Mouse (Mus musculus) limb, embryonic 11.5 days (tissue): ENCODE measurements around the gene Alpk3. TPM values are rescaled to one million over a fixed set of nuclear protein-coding genes. Genes with fewer than 3 reads are reported as not detected.

Experiments used
- ATAC-seq: fragments of 200-750 bp; cut with Nextera tagmentation; 2 replicates; pipeline ENCODE4 v1.8.0; 2017; ENCODE audit warnings: low read depth; ENCODE audit not compliant: insufficient number of reproducible peaks, low FRiP score, low TSS enrichment
- DNase-seq: peaks from one replicate; pipeline ENCODE4 v3.0.0-alpha.2; 2015; ENCODE audit warnings: low spot score
- H3K27ac ChIP-seq: fragments of 300-500 bp; sonication (generic); replicated peaks from 2 replicates; pipeline ENCODE4 v1.5.1; 2014; ENCODE audit warnings: low read depth, mild to moderate bottlenecking, low read length
- H3K27me3 ChIP-seq: fragments of 300-500 bp; sonication (generic); 2 replicates; pipeline ENCODE4 v1.6.1; 2014; ENCODE audit warnings: mild to moderate bottlenecking, low read length, mixed read lengths; ENCODE audit not compliant: control insufficient read depth, insufficient read depth
- H3K36me3 ChIP-seq: fragments of 300-500 bp; sonication (generic); 2 replicates; pipeline ENCODE4 v1.6.1; 2014; ENCODE audit warnings: mild to moderate bottlenecking, low read length, moderate library complexity, mixed read lengths; ENCODE audit not compliant: control insufficient read depth, insufficient read depth
- H3K4me1 ChIP-seq: fragments of 300-500 bp; sonication (generic); 2 replicates; pipeline ENCODE4 v1.6.1; 2014; ENCODE audit warnings: low read length, mixed read lengths; ENCODE audit not compliant: control insufficient read depth, insufficient read depth
- H3K4me2 ChIP-seq: fragments of 300-500 bp; sonication (generic); 2 replicates; pipeline ENCODE4 v1.6.1; 2014; ENCODE audit warnings: low read depth, mild to moderate bottlenecking, moderate library complexity; ENCODE audit not compliant: severe bottlenecking
- H3K4me3 ChIP-seq: fragments of 300-500 bp; sonication (generic); 2 replicates; pipeline ENCODE4 v1.5.1; 2014; ENCODE audit warnings: low read depth, low read length
- H3K9ac ChIP-seq: fragments of 300-500 bp; sonication (generic); 2 replicates; pipeline ENCODE4 v1.6.1; 2014; ENCODE audit warnings: mild to moderate bottlenecking, low read length
- H3K9me3 ChIP-seq: fragments of 300-500 bp; sonication (generic); 2 replicates; pipeline ENCODE4 v1.6.1; 2016; ENCODE audit warnings: low read length; ENCODE audit not compliant: control insufficient read depth
- WGBS: fragments of 180-500 bp; shearing (Covaris S2); extraction: QIAGEN DNeasy Blood & Tissue Kit; methylation state at CpG from one replicate; pipeline ENCODE4 v1.1.7; 2014; 5-methylcytosine and 5-hydroxymethylcytosine counted together
- polyA plus RNA-seq: library from polyadenylated mRNA; unstranded; fragments of >200 nt; fragmentation: Nextera tagmentation; extraction: Ambion mirVana; gene quantifications from 2 replicates; pipeline ENCODE4 v1.2.1, GENCODE M21; 2014

The Alpk3 gene
- 0.20 and 0.33 TPM in 2 replicates for polyA plus RNA-seq

DNA sequence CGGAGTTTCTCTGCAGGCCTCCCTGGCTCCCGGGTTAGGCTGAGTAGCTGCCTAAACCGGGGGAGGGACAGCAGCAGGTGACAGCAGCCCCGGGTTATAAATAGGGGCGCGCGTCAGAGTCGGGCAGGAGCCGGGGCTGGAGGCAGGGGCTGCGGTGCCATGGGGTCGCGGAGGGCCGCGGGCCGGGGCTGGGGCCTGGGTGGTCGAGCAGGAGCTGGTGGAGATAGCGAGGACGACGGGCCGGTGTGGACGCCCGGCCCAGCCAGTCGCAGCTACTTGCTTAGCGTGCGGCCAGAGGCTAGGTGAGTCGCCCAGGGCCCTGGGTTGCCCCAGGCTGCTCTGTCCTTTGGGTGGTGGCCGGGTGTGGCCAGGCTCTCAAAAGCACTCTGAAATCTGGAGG lies at the start of gene Alpk3:
Gene Alpk3, plus strand, starts transcription at position 130 of the 400 bp plus-strand sequence.
- H3K27ac ChIP-seq, result no peak within 1 kb of the TSS
- ATAC-seq, result 0 out of 2 replicates have a peak, but pooled peaks have one; percentile 13

GRCm38 (mm10) chr7:81008285-81008684 lies 49.1 kb upstream of the Alpk3 start:
- Histone ChIP-seq H3K4me1 (no peaks in the 10 kb centered on the region), H3K27ac (no peak overlapping the region)

More for the DNA sequence above, at the start of gene Alpk3:
- DNase-seq, result peak; percentile 29
- H3K4me3 ChIP-seq, result no peak within 1 kb of the TSS
- 0 out of 2 replicates have a peak within 1 kb of the TSS, but pooled peaks have one; percentile 30 for H3K9ac ChIP-seq
- no peaks in the 10 kb centered on the region for H3K9me3 ChIP-seq
- H3K4me2 ChIP-seq, result peak within 1 kb of the TSS; percentile 13; the same call in 1 of the 2 replicates
- H3K27me3 ChIP-seq, result no peaks in the 10 kb centered on the region
- WGBS, result 16% methylated on average over 27 of the region's 27 CpGs
- no peaks in the 10 kb centered on the region for H3K36me3 ChIP-seq
- no peaks in the 10 kb centered on the region for H3K4me1 ChIP-seq

DNA sequence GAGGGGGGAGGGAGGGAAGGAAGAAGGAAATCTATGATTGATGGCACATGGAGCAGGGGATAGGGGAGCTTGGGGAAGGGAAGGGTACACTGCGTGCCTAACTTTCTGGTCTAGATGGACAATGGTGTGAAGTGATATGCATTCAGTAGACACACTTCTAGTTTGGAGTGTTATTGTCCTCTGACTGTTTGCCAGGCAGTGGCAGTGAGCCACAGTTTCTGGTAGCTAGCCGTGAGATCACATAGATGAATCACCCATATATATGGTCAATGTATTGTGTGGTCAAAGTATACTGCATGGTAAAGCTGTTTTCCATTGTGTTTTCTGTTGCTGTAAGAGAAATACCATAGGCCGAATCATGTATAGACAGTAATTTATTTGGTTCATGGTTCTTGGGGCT lies 45.8 kb upstream of the Alpk3 start:
- Histone ChIP-seq H3K9ac (no peak overlapping the region), H3K27ac (no peak overlapping the region), H3K4me1 (no peaks in the 10 kb centered on the region), H3K4me2 (no peak overlapping the region), H3K4me3 (no peak overlapping the region), H3K9me3 (no peaks in the 10 kb centered on the region), H3K27me3 (no peaks in the 10 kb centered on the region), H3K36me3 (no peaks in the 10 kb centered on the region; the same call in 1 of the 2 replicates)
- ATAC-seq (no peak), DNase-seq (no peak)
- WGBS, result 96% methylated on average over 3 of the region's 3 CpGs

More at GRCm38 (mm10) chr7:81008285-81008684, 49.1 kb upstream of the Alpk3 start:
- ATAC-seq (no peak), DNase-seq (no peak)
- Histone ChIP-seq H3K4me2 (no peak overlapping the region), H3K36me3 (no peaks in the 10 kb centered on the region; the same call in 1 of the 2 replicates), H3K27me3 (no peaks in the 10 kb centered on the region), H3K9me3 (no peaks in the 10 kb centered on the region), H3K9ac (no peak overlapping the region), H3K4me3 (no peak overlapping the region)
- WGBS, result 85% methylated on average over 3 of the region's 3 CpGs

GRCm38 (mm10) chr7:81020307-81020706 lies 37.1 kb upstream of the Alpk3 start:
- no peak overlapping the region for H3K4me3 ChIP-seq
- H3K27me3 ChIP-seq, result no peaks in the 10 kb centered on the region
- no peak overlapping the region for H3K27ac ChIP-seq
- H3K9ac ChIP-seq, result no peak overlapping the region
- no peaks in the 10 kb centered on the region for H3K4me1 ChIP-seq
- no peak overlapping the region for H3K4me2 ChIP-seq
- no peaks in the 10 kb centered on the region for H3K9me3 ChIP-seq
- DNase-seq (no peak), ATAC-seq (no peak)
- 84% methylated on average over 11 of the region's 11 CpGs for WGBS
- peaks cover 10% of the 10 kb centered on the region; the same call in 1 of the 2 replicates for H3K36me3 ChIP-seq

- H3K4me1 ChIP-seq, result no peaks in the 10 kb centered on the region
- no peak overlapping the region for H3K27ac ChIP-seq
- no peak overlapping the region for H3K9ac ChIP-seq
- no peaks in the 10 kb centered on the region for H3K9me3 ChIP-seq
- H3K36me3 ChIP-seq, result peaks cover 11% of the 10 kb centered on the region; the same call in 1 of the 2 replicates
- H3K4me2 ChIP-seq, result no peak overlapping the region
- H3K27me3 ChIP-seq, result no peaks in the 10 kb centered on the region
- ATAC-seq, result no peak
- H3K4me3 ChIP-seq, result no peak overlapping the region
- no peak for DNase-seq
Measured at GRCm38 (mm10) chr7:81022731-81023130, 34.7 kb upstream of the Alpk3 start.

DNA sequence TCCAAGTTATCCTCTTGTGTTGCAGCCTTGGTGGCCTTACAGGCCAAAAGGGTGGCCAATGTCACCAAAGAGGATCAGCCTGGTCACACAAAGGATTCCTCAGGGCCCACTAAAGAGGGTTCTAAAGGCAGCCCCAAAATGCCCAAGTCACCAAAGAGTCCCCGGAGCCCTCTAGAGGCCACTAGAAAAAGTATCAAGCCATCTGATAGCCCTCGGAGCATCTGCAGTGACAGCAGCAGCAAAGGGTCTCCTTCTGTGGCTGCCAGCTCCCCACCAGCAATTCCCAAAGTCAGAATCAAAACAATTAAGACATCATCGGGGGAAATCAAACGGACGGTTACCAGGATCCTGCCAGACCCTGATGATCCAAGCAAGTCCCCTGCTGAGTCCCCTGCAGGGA lies 33.3 kb upstream of the Alpk3 start:
- DNase-seq, result no peak
- WGBS, result 82% methylated on average over 5 of the region's 5 CpGs

DNA sequence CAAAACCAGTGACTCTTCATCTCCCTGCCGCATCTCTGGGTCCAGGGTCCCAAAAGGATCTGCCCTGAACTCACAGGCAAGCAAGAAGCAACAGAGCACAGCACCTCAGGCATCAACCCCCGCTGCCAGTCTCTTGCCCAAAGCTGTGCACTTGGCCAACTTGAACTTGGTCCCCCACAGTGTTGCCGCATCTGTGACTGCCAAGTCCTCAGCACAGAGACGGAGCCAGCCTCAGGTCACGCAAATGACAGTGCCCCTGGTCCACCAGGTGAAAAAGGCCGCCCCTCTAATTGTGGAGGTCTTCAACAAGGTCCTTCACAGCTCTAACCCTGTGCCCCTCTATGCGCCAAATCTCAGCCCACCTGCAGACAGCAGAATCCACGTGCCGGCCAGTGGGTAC lies 32.7 kb upstream of the Alpk3 start:
- ATAC-seq (no peak), DNase-seq (no peak)
- no peaks in the 10 kb centered on the region for H3K4me1 ChIP-seq
- peaks cover 17% of the 10 kb centered on the region for H3K36me3 ChIP-seq
- WGBS, result 95% methylated on average over 9 of the region's 9 CpGs
- no peaks in the 10 kb centered on the region for H3K9me3 ChIP-seq
- no peak overlapping the region for H3K9ac ChIP-seq
- H3K27me3 ChIP-seq, result no peaks in the 10 kb centered on the region
- no peak overlapping the region for H3K4me2 ChIP-seq
- H3K4me3 ChIP-seq, result no peak overlapping the region
- H3K27ac ChIP-seq, result no peak overlapping the region

More for the DNA sequence above, 33.3 kb upstream of the Alpk3 start:
- Histone ChIP-seq H3K4me3 (no peak overlapping the region), H3K36me3 (peaks cover 13% of the 10 kb centered on the region; the same call in 1 of the 2 replicates), H3K4me1 (no peaks in the 10 kb centered on the region), H3K27ac (no peak overlapping the region), H3K27me3 (no peaks in the 10 kb centered on the region), H3K9me3 (no peaks in the 10 kb centered on the region), H3K9ac (no peak overlapping the region), H3K4me2 (no peak overlapping the region)
- no peak for ATAC-seq

- DNase-seq (no peak), ATAC-seq (no peak)
- peaks cover 21% of the 10 kb centered on the region for H3K36me3 ChIP-seq
- H3K4me1 ChIP-seq, result no peaks in the 10 kb centered on the region
- no peaks in the 10 kb centered on the region for H3K27me3 ChIP-seq
- H3K9ac ChIP-seq, result no peak overlapping the region
- H3K4me2 ChIP-seq, result no peak overlapping the region
- H3K27ac ChIP-seq, result no peak overlapping the region
- WGBS, result 91% methylated on average over 2 of the region's 2 CpGs
- no peak overlapping the region for H3K4me3 ChIP-seq
- no peaks in the 10 kb centered on the region for H3K9me3 ChIP-seq
Measured at GRCm38 (mm10) chr7:81025751-81026150, 31.6 kb upstream of the Alpk3 start.

GRCm38 (mm10) chr7:81039711-81040110 lies 17.7 kb upstream of the Alpk3 start:
- Histone ChIP-seq H3K27ac (no peak overlapping the region), H3K9ac (no peak overlapping the region), H3K27me3 (no peaks in the 10 kb centered on the region), H3K4me3 (no peak overlapping the region), H3K4me2 (no peak overlapping the region), H3K4me1 (no peaks in the 10 kb centered on the region), H3K36me3 (peaks cover 42% of the 10 kb centered on the region), H3K9me3 (no peaks in the 10 kb centered on the region)
- ATAC-seq (no peak), DNase-seq (no peak)
- 94% methylated on average over 2 of the region's 2 CpGs for WGBS
